Mouse (Mus musculus) spleen, postnatal 36 days (tissue): Measurements from ENCODE around the gene Naaladl1.
"Not testable (repeated sequence)": the region's sequence is repeated elsewhere in the genome, so short reads cannot be mapped to it uniquely, and the experiment has no call there.

ENCODE experiments used
- DNase-seq, 2 experiments: peaks; one replicate each; pipeline ENCODE4 v3.0.0; 2022; ENCODE audit warnings: low spot score in 2 of 2, mixed read lengths in 1 of 2

The Naaladl1 gene

GRCm38 (mm10) chr19:6127760-6128341 is 22.3 kb downstream of the Naaladl1 start, which contains the start of gene Snx15:
Snx15 (minus strand) TSS chr19:6128304.
- peak; percentile 96 to 97 for DNase-seq

- DNase-seq, result not testable (repeated sequence)
Measured at GRCm38 (mm10) chr19:6130414-6131128, 25.0 kb downstream of the Naaladl1 start.

DNA sequence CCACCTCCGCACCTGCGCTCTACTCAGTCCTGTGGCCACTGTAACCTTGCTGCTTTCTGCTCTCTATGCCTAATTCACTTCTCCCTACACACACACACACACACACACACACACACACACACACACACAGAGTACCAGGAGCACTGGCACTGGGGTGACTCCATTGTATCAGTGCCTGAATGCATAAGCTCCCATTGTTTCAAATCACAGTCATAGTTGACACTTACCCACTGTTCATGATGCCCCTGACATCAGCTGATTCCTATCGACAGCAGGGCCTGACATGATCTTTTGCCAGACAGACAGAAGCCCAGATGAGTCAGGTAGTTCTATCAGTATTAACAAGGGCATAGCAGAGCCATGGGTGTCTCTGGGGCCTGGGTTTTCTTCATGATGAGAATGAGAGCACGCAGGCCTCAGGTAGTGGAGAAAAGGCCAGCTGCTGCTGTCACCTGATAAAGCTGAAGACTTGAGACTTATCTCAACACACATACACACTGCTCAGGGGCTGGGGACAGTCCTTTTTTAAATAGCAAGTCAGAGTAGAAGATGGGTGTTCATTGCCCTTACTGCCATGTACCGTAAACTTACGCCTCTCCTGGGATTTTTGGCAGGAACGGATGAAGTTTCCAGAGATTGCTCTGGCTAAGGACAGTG is 26.7 kb downstream of the Naaladl1 start:
- DNase-seq, result peak; percentile 31 to 53

GRCm38 (mm10) chr19:6133197-6133596 is 27.6 kb downstream of the Naaladl1 start:
- DNase-seq, result not testable (repeated sequence)

DNA sequence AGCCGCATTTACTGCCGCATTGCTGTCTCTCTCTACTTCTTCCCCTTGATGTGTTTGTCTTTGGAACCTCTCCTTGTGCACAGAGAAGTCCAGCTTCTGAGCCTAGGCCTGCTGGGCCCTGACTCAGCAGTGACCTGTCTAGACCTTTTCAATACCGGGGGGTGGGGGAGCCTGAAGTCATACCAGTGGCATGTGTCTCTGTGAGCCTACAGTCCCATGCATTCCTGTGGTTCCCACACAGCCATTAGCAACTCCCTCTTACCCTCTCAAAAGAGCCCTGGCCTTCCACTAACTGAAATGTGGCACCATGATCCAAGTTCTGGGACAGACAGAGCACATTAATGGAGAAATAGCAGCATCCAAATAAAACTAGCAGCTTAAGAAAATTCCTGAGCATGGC is 30.8 kb downstream of the Naaladl1 start:
- DNase-seq, result no peak

- DNase-seq, result no peak
Measured at GRCm38 (mm10) chr19:6139701-6140100, 34.1 kb downstream of the Naaladl1 start.

DNA sequence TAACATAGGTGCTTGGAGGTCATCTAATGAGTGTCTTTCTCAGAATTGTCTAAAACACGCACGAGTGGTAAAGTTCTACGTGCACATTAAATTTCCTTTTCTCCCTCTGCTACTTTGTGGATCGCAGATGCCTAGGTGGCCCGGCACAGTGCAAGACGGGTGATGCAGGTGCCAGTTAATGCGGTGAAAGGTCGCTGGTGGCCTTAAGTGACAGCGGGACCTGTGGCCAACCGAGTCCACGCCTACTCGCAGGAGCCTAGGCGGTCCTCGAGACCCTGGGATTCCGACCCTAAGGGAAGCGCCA is 34.7 kb downstream of the Naaladl1 start:
- no peak for DNase-seq

DNA sequence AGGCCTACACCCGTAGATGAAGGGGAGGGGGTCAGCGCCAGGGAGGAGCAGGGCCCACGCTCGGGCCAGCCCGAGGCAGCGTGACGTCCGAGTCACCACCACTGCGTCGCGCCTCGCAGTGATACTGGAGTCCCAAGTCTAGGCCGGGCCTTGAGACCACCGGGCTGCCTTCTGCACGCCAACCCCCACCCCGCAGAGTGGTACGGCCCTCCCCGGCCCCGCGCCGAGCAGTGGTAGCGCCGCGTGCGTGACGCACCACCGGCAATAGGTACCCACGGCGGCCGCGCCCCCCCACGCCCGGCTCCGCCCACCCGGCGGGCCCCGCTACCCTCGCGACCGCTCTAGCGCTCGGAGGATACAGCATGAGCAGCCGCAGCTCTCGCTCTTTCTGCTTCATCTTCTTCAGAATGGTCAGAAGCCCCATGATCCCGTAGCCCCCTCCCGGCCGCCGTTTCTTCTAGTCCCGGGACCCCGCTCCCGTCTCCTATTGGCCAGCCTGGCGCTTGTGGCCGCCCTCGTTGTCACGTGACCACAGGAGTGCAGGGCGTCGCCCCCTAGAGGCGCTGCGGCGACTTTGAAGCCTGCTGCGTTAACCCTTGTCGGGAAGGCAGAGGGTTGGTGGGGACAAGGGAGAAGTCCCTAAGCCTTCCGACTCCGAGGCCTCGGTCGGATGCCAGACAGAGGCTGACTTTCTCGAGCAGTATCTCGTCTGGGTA is 35.3 kb downstream of the Naaladl1 start, which contains the start of gene Batf2:
Gene Batf2, plus strand, starts transcription at position 306 of the 716 bp plus-strand sequence.
- DNase-seq, result peak; percentile 88 to 90

- peak; percentile 71 to 83 for DNase-seq
Measured at GRCm38 (mm10) chr19:6141394-6141749, 35.8 kb downstream of the Naaladl1 start, which contains the start of gene Arl2. Arl2 (minus strand) TSS chr19:6141548.

- DNase-seq, result no peak
Measured at GRCm38 (mm10) chr19:6144842-6145241, 39.3 kb downstream of the Naaladl1 start.

DNA sequence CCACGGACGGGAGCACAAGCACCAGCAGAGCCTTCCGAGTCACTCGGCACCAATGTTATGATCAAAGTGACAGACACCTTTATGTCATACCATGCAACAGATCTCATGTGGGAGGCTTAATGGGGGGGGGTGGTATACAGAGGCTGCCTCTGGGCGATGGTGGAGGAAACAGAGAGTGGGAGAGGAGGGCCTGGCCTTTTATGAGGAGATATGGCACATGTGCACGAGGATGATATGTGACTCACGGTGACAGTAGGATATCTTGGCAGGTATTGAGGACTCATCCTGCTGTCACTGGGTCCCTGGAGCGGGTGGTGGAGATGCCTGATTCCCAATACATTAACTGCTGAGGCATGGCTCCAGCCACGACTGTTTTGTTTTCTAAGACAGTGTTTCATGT is 49.6 kb downstream of the Naaladl1 start:
- no peak for DNase-seq

DNA sequence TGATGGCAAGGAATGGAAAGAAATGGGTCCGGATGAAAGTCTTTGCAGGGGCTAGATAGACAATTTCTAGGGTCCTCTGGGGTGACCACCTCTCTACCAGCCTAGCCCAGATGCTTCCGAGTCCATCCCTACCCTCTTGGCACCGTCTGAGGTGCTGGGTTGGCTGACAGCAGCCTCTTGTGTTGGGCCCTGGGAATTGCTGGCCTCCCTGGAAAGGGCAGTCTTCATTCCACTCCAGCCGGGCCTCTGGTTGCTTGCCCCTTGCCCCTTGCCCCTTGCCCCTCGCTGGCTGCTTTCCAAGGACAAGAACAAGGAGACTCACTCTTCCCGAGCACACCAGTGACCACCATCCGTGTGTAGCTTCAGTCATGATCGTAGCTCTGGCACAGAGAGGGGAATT is 50.8 kb downstream of the Naaladl1 start:
- no peak for DNase-seq

DNA sequence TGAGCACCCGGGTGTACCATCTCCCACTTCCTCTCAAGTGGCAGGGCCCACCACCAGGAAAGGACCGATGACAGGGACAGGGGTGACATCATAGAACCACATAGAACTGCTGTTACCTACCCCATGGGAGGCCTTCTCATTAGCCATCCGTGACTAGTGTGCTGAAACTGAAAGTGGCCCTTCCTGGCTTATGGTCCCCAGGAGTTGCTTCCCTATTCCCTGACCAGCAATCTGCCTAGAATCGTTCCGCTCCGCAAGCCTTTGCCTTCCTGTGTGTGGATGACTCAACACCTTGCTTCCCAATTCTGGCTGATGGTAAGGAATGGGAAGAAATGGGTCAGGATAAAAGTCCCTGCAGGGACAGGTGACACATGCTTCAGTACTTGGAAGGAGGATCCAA is 51.6 kb downstream of the Naaladl1 start:
- DNase-seq, result peak in 1 of 2 experiments; percentile 8

GRCm38 (mm10) chr19:6163872-6164547 is 58.4 kb downstream of the Naaladl1 start:
- peak; percentile 9 to 28 for DNase-seq
